Mouse (Mus musculus): ENCODE data around the gene Clmp. TPM values are rescaled to one million over a fixed set of nuclear protein-coding genes. Genes with fewer than 3 reads are reported as not detected.
A peak's percentile ranks its signal among the peaks of the same experiment; 100 is the strongest.

Clmp gene
- total RNA-seq, 4 experiments from 2014 or later, result 24.3 to 28.4 (median 26.3) TPM

DNA sequence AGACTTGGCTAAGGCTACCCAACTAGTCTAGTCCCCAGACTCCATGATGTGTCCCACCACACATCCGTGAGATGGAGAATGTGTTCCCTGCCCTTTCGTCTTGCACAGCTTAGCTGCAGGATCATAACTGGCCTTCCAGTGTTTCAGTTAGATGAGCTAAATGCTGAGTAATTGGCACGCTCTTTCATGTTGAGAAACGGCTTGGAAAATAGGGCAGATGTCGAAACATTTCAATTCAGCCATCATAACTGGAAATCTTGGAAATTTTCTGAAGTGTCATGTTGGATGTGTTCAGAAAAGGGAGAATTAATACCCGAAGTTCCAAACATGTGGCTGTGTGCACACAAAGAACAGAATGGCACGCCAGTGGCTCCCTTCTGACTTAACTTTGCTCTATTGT is 4.7 kb downstream of the Clmp start:
- DNase-seq (ENCODE audit: low spot score in 2 of 2), result no peak

DNA sequence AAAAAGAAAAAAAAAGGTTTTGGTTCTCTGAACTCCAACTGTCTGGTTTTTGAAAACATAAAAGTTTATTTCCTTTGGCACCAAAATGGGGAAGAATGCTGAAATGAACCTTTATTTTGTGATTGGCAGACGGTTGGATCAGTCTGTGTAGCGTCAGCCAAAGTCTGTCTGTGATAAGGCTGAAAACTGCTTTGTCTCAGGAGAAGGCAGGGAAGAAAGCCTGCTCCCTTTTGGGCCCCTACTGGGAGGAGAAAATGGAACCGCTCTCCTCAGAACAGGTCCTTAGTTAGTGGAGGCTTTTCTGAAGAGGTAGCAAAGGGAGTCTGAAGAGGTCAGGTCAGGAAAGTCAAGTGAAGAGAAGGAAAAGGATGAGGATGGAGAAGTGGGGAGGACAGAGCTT is 7.3 kb downstream of the Clmp start:
- no peak for DNase-seq (ENCODE audit: low spot score in 2 of 2)

DNA sequence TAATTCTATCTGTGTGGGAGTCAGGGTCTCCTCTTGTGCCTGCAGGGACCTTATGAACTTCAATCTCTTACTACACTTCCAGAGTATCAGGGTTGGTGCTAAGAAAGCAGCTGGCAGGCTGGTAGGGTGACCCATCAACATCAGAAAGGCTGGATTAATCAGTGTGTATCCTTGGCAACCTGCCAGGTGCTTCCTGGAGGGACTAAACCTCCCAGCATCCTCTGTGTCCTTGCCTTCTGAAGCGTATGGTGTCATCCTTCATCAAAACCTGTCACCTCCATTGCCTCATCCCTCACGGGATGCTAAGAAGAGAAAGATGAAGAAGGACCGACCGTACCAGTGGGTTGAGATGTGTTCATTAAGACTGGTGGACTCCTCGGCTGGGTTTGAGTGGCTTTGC is 8.0 kb downstream of the Clmp start:
- DNase-seq (ENCODE audit: low spot score in 2 of 2), result no peak

DNA sequence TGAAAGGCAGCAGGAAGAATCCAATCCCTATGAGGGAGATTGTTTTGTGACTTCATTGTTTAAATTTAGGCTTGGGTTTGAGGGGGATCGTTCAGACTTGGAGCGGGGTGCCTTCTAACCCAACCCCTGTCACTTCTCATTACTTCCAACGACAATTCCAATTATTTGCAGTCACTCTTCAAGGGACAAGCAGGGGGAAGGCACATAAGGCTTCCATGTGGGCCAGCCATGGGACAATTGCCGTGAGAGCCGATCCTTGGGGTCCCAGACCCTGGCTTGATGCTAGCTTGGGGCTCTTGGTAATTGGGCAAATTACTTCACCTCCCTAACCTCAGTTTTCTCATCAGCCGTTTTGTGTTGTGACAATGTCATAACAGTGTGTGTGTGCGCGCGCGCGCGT is 8.5 kb downstream of the Clmp start:
- no peak for DNase-seq (ENCODE audit: low spot score in 2 of 2)

DNA sequence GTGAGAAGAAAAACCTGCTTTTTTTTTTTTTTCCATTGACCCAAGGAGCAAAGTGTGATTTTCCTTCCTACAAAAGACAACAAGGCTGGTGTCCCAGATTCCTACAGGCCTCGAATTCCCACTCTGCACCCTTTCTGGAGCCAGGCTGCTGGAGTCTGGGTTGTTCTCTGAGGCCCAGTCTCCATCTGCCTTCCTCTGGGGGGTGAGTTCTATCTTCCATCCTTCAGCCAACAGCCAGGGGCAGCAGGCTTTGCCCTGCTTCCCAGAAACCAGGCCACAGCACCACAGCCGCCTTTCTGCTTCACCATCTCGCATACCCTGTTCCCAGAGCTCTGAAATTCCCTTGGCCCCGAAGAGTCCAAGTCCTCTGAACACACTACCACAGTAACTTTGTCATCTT is 10.3 kb downstream of the Clmp start:
- DNase-seq (ENCODE audit: low spot score in 2 of 2), result no peak

DNA sequence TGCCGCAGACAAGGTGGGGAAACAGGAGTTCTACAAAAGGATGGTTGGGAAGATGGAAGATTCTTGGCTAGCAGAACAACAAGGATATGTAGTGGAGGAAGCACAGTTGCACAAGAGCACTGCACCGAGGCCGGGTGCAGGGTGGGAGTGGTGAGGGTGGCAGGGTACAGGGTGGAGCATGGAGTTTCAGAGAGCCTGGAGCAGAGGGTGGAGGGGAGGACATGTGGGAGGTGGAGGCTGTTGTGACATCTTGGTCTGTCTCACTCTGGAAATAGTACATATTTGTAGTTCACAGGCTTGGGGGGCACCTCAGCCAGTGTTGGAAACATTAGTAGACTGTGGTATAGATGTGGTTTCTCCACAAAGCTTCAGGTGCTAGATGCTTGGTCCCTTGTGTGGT is 13.4 kb downstream of the Clmp start:
- DNase-seq (ENCODE audit: low spot score in 2 of 2), result peak in 1 of 2 experiments; percentile 26

DNA sequence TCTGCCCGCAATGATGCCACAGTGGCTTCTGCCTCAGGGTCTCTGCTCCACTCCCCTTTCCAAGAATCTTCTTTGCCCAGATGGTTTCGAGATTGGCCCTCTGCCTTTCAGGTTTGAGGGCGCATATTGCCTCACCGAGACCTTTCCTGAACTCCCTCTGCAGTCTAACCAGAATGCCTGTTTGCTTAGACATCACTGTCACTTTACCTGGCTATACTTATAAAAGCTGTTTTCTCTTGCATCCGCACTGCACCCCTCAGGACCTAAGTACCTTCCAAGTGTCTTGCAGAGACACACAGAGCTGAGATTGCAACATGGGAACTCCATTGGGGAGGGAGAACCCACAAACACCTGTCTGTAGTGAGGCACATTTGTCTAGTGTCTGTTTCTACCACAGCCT is 14.5 kb downstream of the Clmp start:
- DNase-seq (ENCODE audit: low spot score in 2 of 2), result no peak

DNA sequence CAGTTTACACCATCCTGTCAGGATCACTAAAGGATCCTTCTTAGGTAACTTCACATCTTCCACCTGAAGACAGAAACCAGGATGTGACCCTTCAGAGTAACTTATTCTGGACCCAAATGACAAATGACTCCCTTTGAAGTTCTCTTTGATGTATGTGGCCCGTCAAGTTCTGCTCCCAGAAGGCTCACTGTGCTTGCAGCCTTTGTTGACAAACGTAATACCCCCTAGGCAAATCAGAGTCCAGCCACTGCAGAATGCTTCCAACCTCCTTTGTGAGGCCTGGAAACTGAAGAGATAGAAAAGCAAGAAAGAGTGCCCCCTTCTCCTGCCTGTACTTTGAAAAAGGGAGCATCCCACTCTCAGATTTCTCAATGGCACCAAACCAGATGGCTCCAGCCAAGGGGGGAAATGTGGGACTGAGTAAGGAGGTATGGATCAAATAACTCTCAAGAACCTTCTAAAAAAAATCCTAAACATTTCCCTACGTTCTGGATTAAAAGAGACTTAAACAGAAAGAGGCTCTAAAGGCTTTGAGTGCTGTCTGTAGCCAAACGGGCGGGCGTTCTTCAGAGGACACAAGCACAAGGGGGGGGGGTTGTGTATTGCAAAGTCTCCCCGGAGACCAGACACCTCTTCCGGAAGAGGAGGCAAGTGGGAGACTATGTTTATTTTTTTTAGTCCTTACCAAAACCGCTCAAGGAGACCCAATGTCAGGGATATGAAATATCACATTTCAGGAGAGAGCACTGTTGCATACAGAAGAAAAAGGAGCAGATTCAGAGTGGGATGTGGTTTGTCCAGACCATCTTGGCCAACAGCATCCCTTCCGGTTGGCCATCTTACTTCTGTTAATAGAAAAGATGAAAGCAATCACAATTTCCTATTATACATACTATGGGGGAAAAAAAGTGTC is 18.9 kb downstream of the Clmp start:
- DNase-seq (ENCODE audit: low spot score in 2 of 2), result no peak

DNA sequence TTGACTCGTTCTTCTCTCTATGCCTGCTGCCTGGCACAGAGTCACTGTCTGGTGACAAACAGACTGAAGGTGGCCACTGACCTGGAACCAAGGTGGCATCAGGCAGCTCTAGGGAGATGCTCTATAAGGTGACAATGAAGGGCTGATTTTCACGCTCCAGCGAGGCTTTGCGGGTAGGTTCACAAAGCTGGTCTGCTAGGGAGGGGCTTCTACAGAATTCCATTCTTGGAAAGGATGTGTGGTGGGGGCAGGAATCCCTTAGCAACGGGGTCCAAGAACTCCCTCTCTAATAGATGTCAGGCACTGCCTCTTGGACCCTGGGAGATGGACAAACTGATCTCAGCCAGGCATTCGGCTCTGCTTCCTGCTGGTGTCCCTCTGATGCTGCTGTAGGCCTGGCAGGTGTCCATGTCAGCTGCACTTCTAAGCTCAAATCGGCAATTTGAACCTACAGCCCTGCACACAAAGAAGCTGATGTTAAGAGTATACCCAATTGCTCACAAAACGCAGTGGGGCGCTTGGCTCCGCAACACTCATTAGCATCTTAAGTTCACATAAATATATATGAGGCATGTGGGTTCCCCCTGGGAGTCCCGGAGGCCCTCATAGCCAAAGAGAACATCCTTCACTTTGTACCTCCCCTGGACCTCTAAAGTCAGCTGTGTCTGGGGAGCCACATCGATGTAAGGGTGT is 22.8 kb downstream of the Clmp start:
- DNase-seq (ENCODE audit: low spot score in 2 of 2), result no peak

DNA sequence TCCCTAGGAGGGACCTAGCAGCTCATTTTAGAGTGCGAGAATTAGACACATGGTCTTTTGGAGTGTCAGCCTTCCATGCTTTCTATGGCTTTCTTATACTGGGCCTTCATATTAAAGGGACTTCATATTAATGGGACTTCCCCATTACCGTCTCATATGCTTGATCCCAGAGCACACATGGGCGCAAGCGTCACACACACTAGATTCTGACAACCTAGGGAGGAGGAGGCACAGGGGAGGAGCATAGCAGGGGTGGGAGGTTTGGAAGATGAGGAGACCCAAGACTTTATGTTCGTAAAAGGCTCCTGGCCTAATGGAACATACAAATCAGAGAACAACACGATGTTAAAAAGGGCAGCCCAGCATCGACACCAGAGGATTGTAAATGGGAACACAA is 23.4 kb downstream of the Clmp start:
- DNase-seq (ENCODE audit: low spot score in 2 of 2), result no peak

DNA sequence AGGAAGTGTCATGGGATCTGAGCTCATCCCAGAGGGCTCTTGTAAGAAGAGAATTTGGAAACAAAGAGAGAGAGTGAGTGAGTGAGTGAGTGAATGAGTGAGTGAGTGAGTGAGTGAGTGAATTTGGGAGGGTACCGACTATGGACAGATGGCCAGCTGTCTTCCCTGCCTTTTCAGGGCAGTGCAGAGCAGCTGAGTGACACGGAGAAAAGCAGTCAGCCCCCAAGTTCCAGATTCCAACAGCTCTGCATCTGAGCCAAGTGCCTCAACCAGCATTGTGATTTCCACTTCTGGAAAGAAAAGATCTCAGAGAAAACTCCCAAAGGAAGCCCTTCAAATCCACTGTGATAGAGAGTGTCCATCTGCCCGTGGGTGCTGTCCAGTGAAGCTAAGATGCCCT is 23.8 kb downstream of the Clmp start:
- no peak for DNase-seq (ENCODE audit: low spot score in 2 of 2)

DNA sequence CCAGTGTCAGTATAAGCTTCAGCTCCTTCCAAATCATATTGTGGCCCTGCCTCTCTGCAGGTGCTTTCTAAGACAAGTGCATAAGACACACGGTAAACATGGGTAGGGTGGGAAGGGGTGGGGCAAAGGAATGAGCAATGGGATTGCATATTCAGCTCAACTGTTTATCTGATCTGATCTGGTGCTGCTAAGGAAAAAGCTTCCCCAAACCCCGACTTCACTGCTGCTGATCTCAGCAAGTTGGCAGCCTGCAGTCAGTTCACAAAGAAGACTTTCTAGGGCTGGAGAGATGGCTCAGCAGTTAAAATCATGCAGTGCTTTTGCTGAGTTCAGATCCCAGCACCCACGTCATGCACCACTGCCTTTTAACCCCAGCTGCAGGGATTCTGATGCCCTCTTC is 24.2 kb downstream of the Clmp start:
- DNase-seq (ENCODE audit: low spot score in 2 of 2), result no peak

DNA sequence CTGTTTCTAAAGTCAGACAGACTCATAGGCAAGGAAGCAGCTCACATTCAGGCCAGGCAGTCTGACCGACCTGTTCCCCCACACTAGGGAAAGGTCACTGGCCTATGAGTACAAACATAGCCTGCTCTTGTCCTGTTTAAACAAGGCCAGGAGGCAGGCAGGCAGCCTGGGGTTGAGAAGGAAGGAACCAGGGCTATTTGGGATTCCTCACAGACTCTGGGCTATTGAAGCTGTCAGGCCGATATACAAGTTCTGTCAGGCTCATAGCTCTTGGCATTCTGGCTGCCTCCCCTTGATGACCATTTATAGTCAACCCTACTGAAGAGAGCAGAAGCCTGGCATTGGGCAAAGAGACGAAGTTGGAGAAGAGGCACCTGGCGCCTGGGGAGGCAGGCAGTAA is 25.9 kb downstream of the Clmp start:
- no peak for DNase-seq (ENCODE audit: low spot score in 2 of 2)

DNA sequence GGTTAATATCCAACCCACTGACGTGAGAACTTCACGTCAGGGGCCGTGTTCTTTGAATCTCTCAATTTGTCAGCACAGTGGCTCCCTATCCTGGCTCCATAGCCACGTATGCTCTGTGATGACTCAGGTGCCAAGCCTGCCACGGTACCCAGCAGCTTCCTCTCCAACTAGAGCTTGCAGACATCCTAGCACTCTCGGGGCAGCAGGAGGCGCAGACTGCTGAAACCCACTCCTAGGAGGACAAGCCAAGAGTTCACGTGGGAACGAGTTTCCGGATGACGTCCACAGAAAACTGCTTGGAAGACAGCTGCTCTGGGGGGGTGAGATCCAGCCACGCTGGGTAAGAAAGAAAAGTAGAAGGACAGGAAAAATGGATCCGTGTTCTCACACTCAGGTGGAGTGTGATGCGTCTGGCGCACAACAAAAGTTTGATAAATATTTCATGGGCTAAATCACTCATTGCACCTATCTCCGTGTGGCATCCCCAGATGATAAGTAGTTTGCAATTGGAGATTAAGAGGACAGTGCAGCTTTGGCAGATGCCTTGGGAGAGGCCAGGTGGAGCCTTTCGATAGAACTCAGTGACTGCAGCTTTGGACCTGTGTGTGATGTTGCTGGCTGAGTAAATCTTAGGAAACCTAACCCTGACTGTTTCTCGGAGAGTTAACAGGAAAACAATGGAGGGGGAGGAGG is 31.6 kb downstream of the Clmp start:
- DNase-seq (ENCODE audit: low spot score in 2 of 2), result peak; percentile 12 to 49

DNA sequence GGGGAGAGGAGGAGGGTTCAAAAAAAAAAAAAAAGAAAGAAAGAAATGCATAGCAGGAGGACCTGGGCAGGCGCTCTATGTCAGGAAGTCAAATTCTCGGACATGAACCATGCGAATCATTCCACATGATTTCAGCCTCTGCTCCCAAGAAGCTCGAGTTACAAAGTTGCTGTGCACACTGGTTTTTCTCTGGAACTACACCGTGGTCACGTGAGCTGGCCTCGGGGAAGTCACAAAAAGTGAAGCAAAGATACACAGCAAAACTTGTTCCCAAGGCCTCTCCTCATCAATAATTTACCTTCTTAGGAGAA is 32.1 kb downstream of the Clmp start:
- no peak for DNase-seq (ENCODE audit: low spot score in 2 of 2)

DNA sequence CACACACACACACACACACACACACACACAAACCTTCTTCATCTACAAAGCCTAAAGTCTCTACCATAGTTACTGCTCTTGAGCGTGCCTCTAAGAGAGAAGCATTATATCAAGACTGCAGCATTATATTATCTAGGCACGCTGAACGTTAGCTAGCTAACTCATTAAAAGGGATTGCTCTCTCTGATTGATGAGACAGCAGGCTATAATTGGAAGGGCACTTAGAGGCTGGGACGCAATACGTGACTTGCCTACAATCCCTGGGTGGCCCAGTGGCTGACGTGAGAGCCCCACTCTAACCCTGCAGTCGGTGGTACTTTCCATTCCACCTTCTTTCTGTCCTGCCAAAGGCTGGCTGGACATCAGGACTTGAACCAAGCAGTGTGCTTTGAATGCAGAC is 35.1 kb downstream of the Clmp start:
- no peak for DNase-seq (ENCODE audit: low spot score in 2 of 2)

DNA sequence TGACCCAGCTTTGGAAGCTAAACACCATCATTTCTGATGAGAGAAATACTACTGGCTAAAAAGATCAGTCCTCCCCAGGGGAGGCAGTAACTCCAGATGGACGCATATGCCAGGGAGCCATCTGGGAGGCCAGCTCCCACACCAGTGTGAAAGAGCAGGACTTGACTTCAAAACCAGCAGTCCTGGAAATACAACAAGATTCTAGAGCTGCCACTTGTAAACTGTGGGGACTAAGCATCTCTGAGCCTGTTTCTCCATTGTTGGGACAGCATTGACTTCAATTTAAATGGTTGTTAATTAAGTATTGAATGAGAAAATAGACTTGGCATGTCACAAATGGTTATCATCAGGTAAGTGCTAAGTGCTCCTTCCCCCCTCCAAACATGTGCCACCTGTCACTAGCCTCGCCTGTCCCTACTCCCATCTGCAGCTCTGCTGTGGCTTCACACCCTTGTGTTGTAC is 37.6 kb downstream of the Clmp start:
- no peak for DNase-seq (ENCODE audit: low spot score in 2 of 2)

DNA sequence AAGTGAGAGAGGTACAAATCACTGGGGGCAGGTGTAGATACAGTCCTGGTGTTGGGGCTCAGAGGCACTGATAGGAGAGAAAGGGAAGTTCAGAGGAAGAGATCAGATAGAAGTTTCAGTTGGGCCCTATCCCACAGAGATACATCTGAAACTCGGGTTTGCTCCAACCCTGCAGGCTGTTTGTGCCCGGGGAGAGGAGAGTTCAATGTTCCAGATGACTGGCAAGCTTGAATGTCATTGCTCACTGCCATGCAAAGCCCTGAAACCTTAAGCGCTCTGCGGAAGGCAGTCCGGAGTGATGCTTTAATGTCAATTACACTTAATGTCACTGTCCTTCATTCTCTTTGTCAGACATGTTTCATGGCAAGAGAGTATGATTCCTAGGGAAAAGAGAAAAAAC is 39.2 kb downstream of the Clmp start:
- no peak for DNase-seq (ENCODE audit: low spot score in 2 of 2)

DNA sequence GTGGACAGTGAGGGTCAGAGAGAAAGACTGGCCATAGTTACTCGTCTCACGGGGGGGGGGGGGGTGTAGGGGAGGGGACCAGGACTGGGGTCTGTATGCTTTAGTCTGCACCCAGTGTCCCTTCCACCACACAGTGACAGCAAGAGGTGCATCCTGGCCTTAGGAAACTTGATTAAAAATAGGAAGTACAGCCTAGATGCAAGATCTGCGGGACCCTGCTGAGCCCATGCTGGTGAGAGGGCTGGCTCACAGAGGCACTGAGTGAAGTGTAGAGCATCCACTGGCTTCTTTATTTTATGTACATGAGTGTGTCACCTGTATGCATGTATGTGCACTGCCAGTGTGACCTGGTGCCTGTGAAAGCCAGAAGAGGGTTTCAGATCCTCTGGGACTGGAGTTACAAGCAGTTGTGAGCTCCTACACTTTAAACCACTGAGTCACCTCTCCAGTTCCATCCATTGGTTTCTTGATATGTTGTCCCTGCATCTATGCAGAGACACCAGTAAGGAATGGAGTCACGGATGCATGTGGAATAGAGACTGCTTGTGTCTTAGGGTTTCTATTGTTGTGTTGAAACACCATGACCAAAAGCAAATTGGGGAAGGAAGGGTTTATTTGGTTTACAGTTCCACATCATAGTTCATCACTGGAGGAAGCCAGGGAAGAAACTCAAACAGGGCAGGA is 41.5 kb downstream of the Clmp start:
- DNase-seq (ENCODE audit: low spot score in 2 of 2), result no peak

DNA sequence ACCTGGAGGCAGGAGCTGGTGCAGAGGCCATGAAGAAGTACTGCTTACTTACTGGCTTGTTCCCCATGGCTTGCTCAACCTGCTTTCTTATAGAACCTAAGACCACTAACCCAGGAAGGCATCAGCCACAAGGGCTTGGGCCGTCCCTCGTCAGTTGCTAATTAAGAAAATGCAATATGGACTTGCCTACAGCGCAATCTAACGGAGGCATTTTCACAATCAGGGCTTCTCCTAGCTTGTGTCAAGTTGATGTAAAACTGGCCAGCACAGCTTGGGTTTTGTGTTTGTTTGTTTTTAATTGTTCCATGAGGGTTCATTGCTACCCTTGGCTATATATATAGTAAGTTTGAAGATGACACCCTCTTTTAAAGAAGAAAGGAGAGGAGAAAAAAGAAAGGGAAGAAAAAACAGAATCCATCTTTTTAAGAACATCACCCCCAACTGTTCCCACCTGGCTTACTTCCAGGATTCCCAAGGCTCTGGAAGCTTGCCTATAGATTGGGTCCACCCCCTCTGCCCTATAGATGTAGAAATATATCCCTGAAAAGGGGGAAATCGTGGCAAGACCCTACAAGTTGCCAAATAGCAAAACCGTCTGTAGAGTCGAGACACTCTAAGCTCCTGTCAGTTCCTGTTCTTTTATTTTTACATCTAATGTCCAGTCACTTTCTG is 42.2 kb downstream of the Clmp start:
- DNase-seq (ENCODE audit: low spot score in 2 of 2), result no peak

DNA sequence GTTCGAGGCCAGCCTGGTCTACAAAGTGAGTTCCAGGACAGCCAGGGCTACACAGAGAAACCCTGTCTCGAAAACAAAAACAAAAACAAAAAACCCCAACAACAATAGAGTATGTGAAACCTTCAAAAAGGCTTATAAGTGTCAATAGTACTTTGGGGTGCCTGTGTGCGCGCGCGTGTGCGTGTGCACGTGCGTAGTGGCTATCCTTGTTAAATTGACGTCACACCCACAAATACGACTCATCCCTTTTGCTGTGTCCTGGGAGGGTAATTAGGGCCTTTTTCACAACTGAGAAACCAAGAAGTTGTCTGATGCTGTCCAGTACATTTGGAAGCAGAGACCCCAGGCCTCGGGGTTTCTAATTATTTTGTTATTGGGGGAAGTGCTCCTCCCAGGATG is 44.5 kb downstream of the Clmp start:
- DNase-seq (ENCODE audit: low spot score in 2 of 2), result no peak

Data from layer of hippocampus, adult 8-10 months (tissue).